Mouse (Mus musculus) hindbrain, embryonic 16.5 days (tissue): ENCODE measurements around the gene Tmed2. TPM values are rescaled to one million over a fixed set of nuclear protein-coding genes. Genes with fewer than 3 reads are reported as not detected.

Source experiments
- ATAC-seq: fragments of 200-750 bp; cut with Nextera tagmentation; 2 replicates; pipeline ENCODE4 v1.8.0; 2017; ENCODE audit warnings: moderate TSS enrichment, moderate library complexity
- H3K27ac ChIP-seq: fragments of 300-500 bp; sonication (generic); 2 replicates; pipeline ENCODE4 v1.5.1; 2014; ENCODE audit warnings: low read depth, mild to moderate bottlenecking, control low read depth, low read length, moderate library complexity
- H3K27me3 ChIP-seq: fragments of 300-500 bp; sonication (generic); replicated peaks from 2 replicates; pipeline ENCODE4 v1.6.1; 2014; ENCODE audit warnings: low read length; ENCODE audit not compliant: control insufficient read depth, insufficient read depth
- H3K36me3 ChIP-seq: fragments of 300-500 bp; sonication (generic); 2 replicates; pipeline ENCODE4 v1.6.1; 2014; ENCODE audit warnings: mild to moderate bottlenecking, low read length, moderate library complexity, mixed read lengths; ENCODE audit not compliant: control insufficient read depth, insufficient read depth
- H3K4me1 ChIP-seq: fragments of 300-500 bp; sonication (generic); 2 replicates; pipeline ENCODE4 v1.6.1; 2014; ENCODE audit warnings: low read depth, low read length; ENCODE audit not compliant: control insufficient read depth, insufficient read depth
- H3K4me2 ChIP-seq: fragments of 300-500 bp; sonication (generic); 2 replicates; pipeline ENCODE4 v1.6.1; 2014; ENCODE audit warnings: mild to moderate bottlenecking, low read length, control low read depth, moderate library complexity
- H3K4me3 ChIP-seq: fragments of 300-500 bp; sonication (generic); 2 replicates; pipeline ENCODE4 v1.5.1; 2014; ENCODE audit warnings: mild to moderate bottlenecking, low read length, control low read depth, moderate library complexity
- H3K9ac ChIP-seq: fragments of 300-500 bp; sonication (generic); 2 replicates; pipeline ENCODE4 v1.6.1; 2014; ENCODE audit warnings: low read depth, mild to moderate bottlenecking, control low read depth, low read length, moderate library complexity
- H3K9me3 ChIP-seq: fragments of 300-500 bp; sonication (generic); 2 replicates; pipeline ENCODE4 v1.6.1; 2014; ENCODE audit warnings: mild to moderate bottlenecking, low read length, moderate library complexity; ENCODE audit not compliant: control insufficient read depth
- WGBS: fragments of 180-500 bp; shearing (Covaris S2); extraction: QIAGEN DNeasy Blood & Tissue Kit; methylation state at CpG from one replicate; pipeline ENCODE4 v1.1.7; 2014; 5-methylcytosine and 5-hydroxymethylcytosine counted together
- polyA plus RNA-seq: library from polyadenylated mRNA; unstranded; fragments of >200 nt; fragmentation: Nextera tagmentation; extraction: Ambion mirVana; gene quantifications from 2 replicates; pipeline ENCODE4 v1.2.1, GENCODE M21; 2015

The Tmed2 gene
- polyA plus RNA-seq, 1 experiment from 2014 or later, result 342 TPM

GRCm38 (mm10) chr5:124518648-124519047 lies 21.8 kb upstream of the Tmed2 start:
- Histone ChIP-seq H3K27me3 (no peaks in the 10 kb centered on the region), H3K36me3 (peaks cover 16% of the 10 kb centered on the region), H3K4me2 (no peak overlapping the region), H3K9ac (no peak overlapping the region), H3K4me1 (no peaks in the 10 kb centered on the region), H3K4me3 (no peak overlapping the region), H3K27ac (no peak overlapping the region), H3K9me3 (no peaks in the 10 kb centered on the region)
- no peak for ATAC-seq
- WGBS, result 39% methylated on average over 10 of the region's 10 CpGs

GRCm38 (mm10) chr5:124521588-124521987 lies 18.9 kb upstream of the Tmed2 start:
- H3K4me3 ChIP-seq, result no peak overlapping the region
- no peaks in the 10 kb centered on the region for H3K27me3 ChIP-seq
- H3K9ac ChIP-seq, result no peak overlapping the region
- 0 out of 2 replicates have a peak, but pooled peaks cover 6% of the 10 kb centered on the region for H3K36me3 ChIP-seq
- ATAC-seq, result no peak
- WGBS, result 89% methylated on average over 4 of the region's 4 CpGs
- no peak overlapping the region for H3K4me2 ChIP-seq
- no peak overlapping the region for H3K27ac ChIP-seq
- no peaks in the 10 kb centered on the region for H3K4me1 ChIP-seq
- no peaks in the 10 kb centered on the region for H3K9me3 ChIP-seq

- Histone ChIP-seq H3K4me1 (no peaks in the 10 kb centered on the region), H3K9ac (no peak overlapping the region), H3K36me3 (0 out of 2 replicates have a peak, but pooled peaks cover 6% of the 10 kb centered on the region), H3K4me3 (no peak overlapping the region), H3K27ac (no peak overlapping the region), H3K4me2 (no peak overlapping the region), H3K27me3 (no peaks in the 10 kb centered on the region), H3K9me3 (no peaks in the 10 kb centered on the region)
- ATAC-seq, result no peak
- 95% methylated on average over 8 of the region's 8 CpGs for WGBS
These were observed 17.5 kb upstream of the Tmed2 start for GRCm38 (mm10) chr5:124523032-124523431.

GRCm38 (mm10) chr5:124524943-124525342 lies 15.6 kb upstream of the Tmed2 start:
- peaks cover 18% of the 10 kb centered on the region for H3K4me1 ChIP-seq
- no peak overlapping the region for H3K4me2 ChIP-seq
- 0 out of 2 replicates have a peak, but pooled peaks cover 6% of the 10 kb centered on the region for H3K36me3 ChIP-seq
- H3K9ac ChIP-seq, result no peak overlapping the region
- H3K27ac ChIP-seq, result no peak overlapping the region
- 96% methylated on average over 5 of the region's 5 CpGs for WGBS
- no peak for ATAC-seq
- H3K4me3 ChIP-seq, result no peak overlapping the region
- H3K27me3 ChIP-seq, result no peaks in the 10 kb centered on the region
- no peaks in the 10 kb centered on the region for H3K9me3 ChIP-seq

- WGBS, result 59% methylated on average over 4 of the region's 4 CpGs
- H3K27ac ChIP-seq, result no peak overlapping the region
- no peaks in the 10 kb centered on the region for H3K27me3 ChIP-seq
- H3K4me3 ChIP-seq, result peak overlapping the region; percentile 25; the same call in 1 of the 2 replicates
- no peak for ATAC-seq
- no peaks in the 10 kb centered on the region for H3K9me3 ChIP-seq
- H3K36me3 ChIP-seq, result no peaks in the 10 kb centered on the region
- peaks cover 24% of the 10 kb centered on the region for H3K4me1 ChIP-seq
- H3K4me2 ChIP-seq, result peak overlapping the region; percentile 84
- peak overlapping the region; percentile 14 for H3K9ac ChIP-seq
These were observed 12.1 kb upstream of the Tmed2 start for GRCm38 (mm10) chr5:124528351-124528750.

- H3K9me3 ChIP-seq, result no peaks in the 10 kb centered on the region
- peak overlapping the region; percentile 14 for H3K9ac ChIP-seq
- ATAC-seq, result no peak
- peaks cover 24% of the 10 kb centered on the region for H3K4me1 ChIP-seq
- 0 out of 2 replicates have a peak overlapping the region, but pooled peaks have one; percentile 23 for H3K27ac ChIP-seq
- peak overlapping the region; percentile 25 for H3K4me3 ChIP-seq
- H3K36me3 ChIP-seq, result no peaks in the 10 kb centered on the region
- 29% methylated on average over 9 of the region's 9 CpGs for WGBS
- H3K27me3 ChIP-seq, result no peaks in the 10 kb centered on the region
- H3K4me2 ChIP-seq, result peak overlapping the region; percentile 84
These were observed 11.7 kb upstream of the Tmed2 start for GRCm38 (mm10) chr5:124528791-124529190.

GRCm38 (mm10) chr5:124529191-124529651 lies 11.3 kb upstream of the Tmed2 start:
- H3K27me3 ChIP-seq, result no peaks in the 10 kb centered on the region
- peaks cover 24% of the 10 kb centered on the region for H3K4me1 ChIP-seq
- peak overlapping the region; percentile 84 for H3K4me2 ChIP-seq
- WGBS, result 34% methylated on average over 8 of the region's 8 CpGs
- peak overlapping the region; percentile 14 for H3K9ac ChIP-seq
- H3K36me3 ChIP-seq, result no peaks in the 10 kb centered on the region
- H3K4me3 ChIP-seq, result peak overlapping the region; percentile 25
- ATAC-seq, result no peak
- H3K9me3 ChIP-seq, result no peaks in the 10 kb centered on the region
- peak overlapping the region; percentile 23; the same call in 1 of the 2 replicates for H3K27ac ChIP-seq

- H3K27me3 ChIP-seq, result no peaks in the 10 kb centered on the region
- no peak overlapping the region for H3K27ac ChIP-seq
- peak overlapping the region; percentile 84 for H3K9ac ChIP-seq
- no peaks in the 10 kb centered on the region for H3K36me3 ChIP-seq
- H3K4me3 ChIP-seq, result peak overlapping the region; percentile 82
- H3K4me1 ChIP-seq, result peaks cover 24% of the 10 kb centered on the region
- H3K9me3 ChIP-seq, result no peaks in the 10 kb centered on the region
- ATAC-seq, result no peak
- WGBS, result 65% methylated on average over 8 of the region's 8 CpGs
- H3K4me2 ChIP-seq, result peak overlapping the region; percentile 84
These were observed 10.8 kb upstream of the Tmed2 start for GRCm38 (mm10) chr5:124529697-124530096.

GRCm38 (mm10) chr5:124530655-124531582 lies 9.6 kb upstream of the Tmed2 start, which contains the start of gene Rilpl1:
Rilpl1 (minus strand) TSS chr5:124531391.
- Histone ChIP-seq H3K9ac (peak within 1 kb of the TSS; percentile 84), H3K27me3 (no peaks in the 10 kb centered on the region), H3K4me3 (peak within 1 kb of the TSS; percentile 82), H3K36me3 (no peaks in the 10 kb centered on the region), H3K4me2 (peak within 1 kb of the TSS; percentile 84), H3K9me3 (no peaks in the 10 kb centered on the region), H3K4me1 (peaks cover 24% of the 10 kb centered on the region), H3K27ac (peak within 1 kb of the TSS; percentile 86)
- WGBS, result under 1% methylated on average over 74 of the region's 96 CpGs
- peak; percentile 93 for ATAC-seq
